Mouse (Mus musculus) lung, adult 2 months (tissue): ENCODE results near the gene Adcy1.

ENCODE experiments used
- CTCF ChIP-seq: fragments of 200-500 bp; IDR thresholded peaks from 2 replicates; pipeline ENCODE4 v1.5.1; 2011; ENCODE audit warnings: mild to moderate bottlenecking, low read length, control low read depth; ENCODE audit not compliant: insufficient read depth
- POLR2A ChIP-seq: fragments of 200-500 bp; IDR thresholded peaks from 2 replicates; pipeline ENCODE4 v1.6.1; 2011; ENCODE audit warnings: low read depth, mild to moderate bottlenecking, control low read depth, low read length, borderline replicate concordance; ENCODE audit errors: extremely low read depth

GRCm38 (mm10) chr11:7158196-7158595, 94.9 kb downstream of the Adcy1 start:
- no peak for TF ChIP-seq POLR2A
- TF ChIP-seq CTCF: no peak
